Mouse (Mus musculus) megakaryocyte, adult 5-6 weeks (primary cell): ENCODE measurements around the gene Atp13a3. TPM values are rescaled to one million over a fixed set of nuclear protein-coding genes. Genes with fewer than 3 reads are reported as not detected.
"Not testable (repeated sequence)": the region's sequence is repeated elsewhere in the genome, so short reads cannot be mapped to it uniquely, and the experiment has no call there.

Experiments
- ATAC-seq: 2 replicates; pipeline ENCODE4 v1.8.0; 2016; ENCODE audit warnings: mild to moderate bottlenecking, inconsistent platforms; ENCODE audit not compliant: poor library complexity, severe bottlenecking
- total RNA-seq, 2 experiments: library from RNA; stranded (forward) in 1 of 2; stranded (reverse) in 1 of 2; fragments of 153-499, 151-499 nt in 1 of 2; fragments of 221-1000, 200-1000 nt in 1 of 2; gene quantifications; 2 replicates each; pipeline versions ENCODE4 v1.2.3 to v1.2.4; 2015 to 2017

The Atp13a3 gene
- total RNA-seq (2015) (101 and 107 TPM in 2 replicates), total RNA-seq (2017) (85.2 and 87.7 TPM in 2 replicates)

DNA sequence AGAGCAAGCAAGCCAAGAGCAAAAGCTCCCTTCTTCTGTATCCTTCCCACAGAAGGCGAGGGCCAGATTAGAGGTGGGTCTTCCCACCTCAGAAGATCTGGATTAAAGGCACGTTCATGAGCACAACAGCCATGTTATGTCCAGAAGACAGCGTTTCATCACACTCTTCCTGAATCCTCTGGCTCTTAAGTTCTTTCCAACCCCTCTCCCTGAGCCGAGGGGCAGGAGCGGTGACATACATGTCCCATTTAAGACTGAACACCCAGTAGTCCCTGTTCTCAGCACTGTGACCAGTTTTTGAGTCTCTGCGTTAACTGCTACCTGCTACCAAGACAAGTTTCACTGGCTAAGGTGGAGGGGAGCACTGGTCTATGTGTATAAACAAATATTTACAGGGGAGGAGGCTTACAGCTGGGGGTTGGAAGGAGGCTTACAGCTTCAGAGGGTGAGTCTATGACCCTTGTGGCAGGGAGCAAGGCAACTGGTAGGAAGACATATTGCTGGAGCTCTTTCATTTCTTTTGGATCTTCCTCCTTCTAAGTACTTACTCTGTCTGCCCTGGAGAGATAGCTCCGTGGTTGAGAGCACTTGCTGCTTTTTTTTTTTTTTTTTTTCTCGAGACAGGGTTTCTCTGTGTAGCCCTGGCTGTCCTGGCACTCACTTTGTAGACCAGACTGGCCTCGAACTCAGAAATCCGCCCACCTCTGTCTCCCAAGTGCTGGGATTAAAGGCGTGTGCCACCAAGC, at the start of gene Atp13a3:
Gene Atp13a3 (minus strand): TSS at position 51 of the 746 bp plus-strand sequence.
- ATAC-seq: no peak

DNA sequence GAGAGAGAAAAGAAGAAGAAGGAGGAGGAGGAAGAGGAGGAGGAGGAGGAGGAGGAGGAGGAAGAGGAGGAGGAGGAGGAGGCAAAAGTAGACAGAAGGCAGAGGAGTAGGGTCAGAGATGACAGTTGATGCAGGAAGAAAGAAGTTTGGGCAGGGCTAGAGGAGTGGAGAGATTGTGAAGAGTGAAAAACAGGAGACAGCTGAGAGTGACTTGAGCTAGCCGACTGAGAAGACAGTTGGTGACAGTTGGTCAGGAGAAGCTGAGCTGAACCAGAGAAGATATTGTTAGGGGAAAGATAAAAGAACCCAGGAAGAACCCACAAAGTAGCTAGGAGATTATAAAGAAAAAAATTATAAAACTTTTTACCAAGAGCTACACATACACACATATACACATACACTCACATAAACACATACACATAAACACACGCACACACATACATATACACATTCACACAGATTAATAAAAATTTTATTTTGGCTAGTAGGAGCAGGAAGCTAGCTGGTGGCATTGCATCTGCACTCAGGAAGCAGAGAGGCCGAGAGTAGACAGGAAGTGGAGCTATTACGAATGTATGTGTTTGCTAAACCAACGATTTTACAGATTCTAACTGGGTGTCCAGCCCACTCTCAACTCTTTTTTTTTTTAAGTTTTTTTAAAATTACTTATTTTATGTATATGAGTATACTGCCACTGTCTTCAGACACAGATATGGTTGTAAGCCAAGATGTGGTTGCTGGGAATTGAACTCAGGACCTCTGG, 47.6 kb upstream of the Atp13a3 start:
- ATAC-seq: peak; percentile 57

DNA sequence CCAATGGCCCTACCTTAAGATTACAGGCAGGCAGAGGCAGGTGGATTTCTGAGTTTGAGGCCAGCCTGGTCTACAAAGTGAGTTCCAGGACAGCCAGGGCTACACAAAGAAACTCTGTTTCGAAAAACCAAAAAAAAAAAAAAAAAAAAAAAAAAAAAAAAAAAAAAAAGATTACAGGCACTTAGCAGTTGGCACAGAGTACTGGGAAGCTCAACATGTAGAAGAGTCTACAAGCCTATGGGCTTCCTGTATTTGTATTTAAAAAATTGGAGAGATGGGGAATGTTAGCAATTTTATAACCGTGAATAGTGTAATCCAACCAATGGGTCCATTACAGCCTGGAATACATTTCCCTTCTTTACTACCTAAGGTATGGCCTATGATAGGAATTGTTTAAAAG, 45.4 kb upstream of the Atp13a3 start:
- ATAC-seq: not testable (repeated sequence)

DNA sequence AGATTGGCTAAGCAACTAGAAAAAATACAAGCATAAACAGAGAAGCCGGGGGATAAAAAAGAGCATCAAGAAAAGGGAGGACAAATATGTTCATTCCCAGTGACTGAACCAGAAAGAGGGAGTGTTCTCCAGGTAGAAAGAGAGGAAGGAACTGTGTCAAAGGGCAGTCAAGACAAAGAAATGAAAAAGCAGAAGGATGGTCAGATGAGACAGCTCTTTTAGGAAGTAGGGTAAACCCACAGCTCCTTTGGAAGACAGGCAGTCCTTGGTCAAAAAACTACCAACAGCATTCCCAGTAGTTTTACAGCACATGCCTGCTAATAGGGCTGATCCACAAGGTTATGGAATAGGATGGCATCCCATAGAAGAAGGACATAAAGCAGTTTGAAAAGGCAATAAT, 43.2 kb upstream of the Atp13a3 start:
- ATAC-seq: peak; percentile 62

DNA sequence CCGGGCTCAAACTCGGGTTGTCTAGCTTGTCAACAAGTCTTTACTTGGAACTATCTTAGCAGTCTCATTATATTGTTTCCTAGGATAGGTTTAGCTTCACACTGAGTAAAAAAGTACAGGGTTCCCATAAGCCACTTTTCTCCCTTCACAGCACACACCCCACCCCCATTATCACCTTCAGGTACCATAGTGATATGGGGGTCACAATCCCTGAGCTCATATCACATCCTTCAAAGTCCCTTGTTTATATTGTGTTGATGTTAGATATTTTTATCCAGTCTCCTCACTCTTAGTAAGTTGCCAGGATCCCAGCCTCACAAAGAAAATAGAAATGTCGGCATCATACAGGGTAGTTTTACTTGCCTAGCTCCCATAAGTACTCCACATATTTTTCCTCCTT, 42.4 kb upstream of the Atp13a3 start:
- no peak for ATAC-seq

DNA sequence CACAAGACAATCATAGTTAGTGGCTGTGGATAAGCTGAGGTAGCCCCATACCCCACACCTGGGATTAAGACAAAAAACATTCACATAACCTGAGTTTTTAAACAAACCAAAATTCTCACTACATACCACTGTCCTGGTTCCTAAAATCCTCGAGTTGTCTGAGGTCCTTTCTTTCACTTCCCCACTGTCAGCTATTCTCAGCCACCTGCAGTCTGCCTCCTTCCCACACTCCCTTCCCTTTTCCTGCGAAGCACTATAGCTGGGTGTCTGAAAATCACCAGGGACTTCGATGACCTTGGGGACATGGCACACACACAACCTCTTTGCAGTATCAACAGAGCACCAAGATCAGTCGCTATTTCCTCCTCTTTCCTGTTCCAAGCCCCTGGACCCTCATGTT, 41.9 kb upstream of the Atp13a3 start:
- ATAC-seq: peak; percentile 73

DNA sequence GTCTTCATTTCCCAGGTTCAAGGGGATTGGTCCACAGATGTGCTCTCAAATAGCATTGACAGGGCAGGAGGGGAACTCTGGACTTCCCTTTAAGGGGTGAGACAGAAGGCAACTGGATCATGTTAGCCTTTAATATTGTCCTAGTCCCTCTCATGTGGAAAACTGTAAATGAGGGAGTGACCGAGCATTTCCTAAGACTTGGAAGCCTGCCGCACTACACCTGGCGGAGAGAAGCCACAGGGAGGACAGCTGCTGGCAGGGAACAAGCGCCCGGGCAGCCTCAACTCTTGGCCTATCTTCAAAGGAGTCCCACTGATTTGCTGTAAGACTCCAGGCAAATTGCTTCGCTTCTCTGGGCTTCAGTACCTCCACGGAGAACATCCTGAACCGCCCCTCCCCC, 37.6 kb upstream of the Atp13a3 start:
- ATAC-seq: no peak

DNA sequence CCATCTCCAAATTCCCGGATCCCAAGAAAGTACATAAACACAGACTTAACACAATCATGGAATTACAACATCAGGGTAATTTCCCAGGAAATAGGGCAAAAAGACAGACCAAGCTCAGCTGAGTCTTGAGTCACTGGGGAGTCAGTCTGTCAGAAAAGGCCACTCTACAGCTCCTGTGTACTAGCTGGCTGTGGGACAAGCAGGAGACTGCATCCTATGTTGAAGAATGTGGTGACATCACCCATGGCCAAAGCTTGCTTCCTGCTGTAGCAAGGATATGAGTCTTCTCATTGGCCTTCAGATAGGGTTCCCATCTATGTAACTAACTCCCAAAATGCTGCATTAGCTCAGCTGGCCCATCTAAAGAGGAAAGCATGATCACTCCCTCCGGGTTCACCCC, 36.7 kb upstream of the Atp13a3 start:
- no peak for ATAC-seq

DNA sequence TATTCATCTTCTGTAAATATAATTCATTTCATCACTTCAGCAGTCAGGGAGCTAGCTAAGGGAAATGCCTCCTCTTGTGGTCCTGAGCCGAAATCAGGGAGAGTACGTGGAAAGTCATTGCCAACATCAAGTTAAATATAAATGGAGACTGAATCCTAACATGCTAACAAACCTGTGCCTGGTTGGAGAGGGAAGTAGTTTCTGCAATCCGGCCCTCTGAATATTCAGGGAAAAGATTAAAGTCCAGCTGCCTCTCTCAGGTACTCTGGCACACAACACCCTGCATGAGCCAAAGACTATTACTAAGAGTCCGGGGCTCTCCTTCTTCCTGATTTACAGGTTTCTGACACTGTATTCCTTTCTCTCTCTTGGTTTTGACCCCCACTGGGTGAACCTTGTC, 35.6 kb upstream of the Atp13a3 start:
- no peak for ATAC-seq

DNA sequence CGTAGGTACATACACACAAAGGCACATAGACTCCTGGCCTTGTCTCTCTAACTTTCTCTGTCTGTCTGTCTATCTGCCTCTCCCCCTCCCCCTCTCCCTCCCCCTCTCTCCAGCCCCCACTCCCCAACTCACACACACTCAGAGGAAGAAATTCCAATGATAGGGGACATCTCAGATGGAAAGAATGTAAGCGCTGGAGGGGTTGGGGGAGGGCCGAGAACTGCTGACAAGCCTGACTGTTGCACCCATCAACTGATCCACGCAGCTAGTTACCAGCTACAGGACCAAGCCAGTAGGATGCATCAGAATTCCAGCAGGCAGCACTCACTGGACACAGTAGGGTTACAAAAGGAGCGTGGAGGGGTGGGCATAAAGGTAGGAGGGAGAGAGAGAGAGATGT, 34.1 kb upstream of the Atp13a3 start:
- ATAC-seq: no peak

DNA sequence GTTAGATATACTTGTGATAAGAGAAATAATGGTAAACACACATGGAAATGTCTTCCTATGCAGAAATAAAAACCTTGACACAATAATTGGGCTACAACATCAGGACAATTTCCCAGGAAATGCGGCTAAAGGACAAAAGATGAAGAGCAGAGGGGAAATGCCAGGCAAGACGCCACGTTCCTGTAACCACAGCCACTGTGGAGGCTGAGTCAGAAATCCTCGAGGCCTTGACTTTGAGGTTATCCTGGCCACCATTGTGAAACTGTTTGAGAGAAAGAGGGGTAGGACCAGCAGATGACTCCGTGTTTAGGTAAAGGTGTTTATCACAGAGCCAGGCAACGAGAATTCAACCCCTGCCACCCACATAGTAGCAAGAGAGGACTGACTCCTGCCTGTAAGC, 33.6 kb upstream of the Atp13a3 start:
- no peak for ATAC-seq

DNA sequence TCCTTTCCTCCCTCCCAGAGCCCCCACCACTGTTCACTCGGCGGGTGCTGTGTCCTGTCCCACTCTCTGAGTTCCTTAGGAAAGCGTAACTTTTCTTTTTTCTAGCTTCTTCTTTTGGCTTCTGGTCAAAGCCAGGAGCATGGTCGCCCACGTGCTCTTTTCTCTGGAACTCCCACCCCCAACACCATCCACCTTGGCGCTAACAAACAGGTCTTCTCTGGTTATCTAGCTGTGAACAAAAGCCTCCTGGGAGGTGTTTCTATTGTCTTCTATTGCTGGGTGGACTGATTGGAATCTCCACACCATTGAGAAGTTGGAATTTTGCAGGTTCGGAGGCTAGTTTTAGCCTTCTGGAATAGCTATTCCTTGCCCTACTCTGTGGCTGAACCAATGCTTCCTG, 30.5 kb upstream of the Atp13a3 start:
- no peak for ATAC-seq

DNA sequence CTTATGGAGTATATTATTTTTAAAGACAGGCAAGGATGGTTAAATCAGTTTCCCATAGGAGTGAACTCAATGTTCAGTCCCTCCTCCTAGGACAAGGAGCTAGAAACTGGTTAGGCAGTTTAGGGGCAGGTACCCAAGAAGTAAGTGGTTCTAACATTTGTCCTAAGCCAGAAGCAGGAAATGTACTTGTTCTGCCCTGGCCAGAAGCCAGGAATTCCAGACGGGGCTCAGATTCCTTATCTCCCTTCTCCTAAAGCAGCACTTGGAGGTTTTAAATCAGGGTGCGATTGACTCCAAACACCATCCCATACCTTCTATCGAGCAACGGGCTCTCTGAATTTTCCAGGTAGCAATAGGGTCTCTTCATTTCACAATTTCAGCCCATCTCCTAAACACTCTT, 29.6 kb upstream of the Atp13a3 start:
- no peak for ATAC-seq

DNA sequence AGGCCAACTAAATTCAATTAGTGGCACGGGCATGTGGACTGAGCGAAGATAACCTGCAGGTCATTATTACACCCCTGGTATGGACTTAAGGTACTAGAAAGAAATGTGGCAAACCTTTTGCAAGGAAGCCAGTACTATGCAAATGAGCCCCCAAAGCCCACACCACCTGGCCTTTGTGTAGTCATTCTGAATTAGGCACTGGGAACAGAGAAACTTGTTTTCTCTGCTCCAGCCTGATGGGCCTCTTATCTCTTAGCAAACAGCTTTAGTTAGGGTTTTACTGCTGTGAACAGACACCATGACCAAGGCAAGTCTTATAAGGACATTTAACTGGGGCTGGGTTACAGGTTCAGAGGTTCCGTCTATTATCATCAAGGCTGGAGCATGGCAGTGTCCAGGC, 27.4 kb upstream of the Atp13a3 start:
- no peak for ATAC-seq

DNA sequence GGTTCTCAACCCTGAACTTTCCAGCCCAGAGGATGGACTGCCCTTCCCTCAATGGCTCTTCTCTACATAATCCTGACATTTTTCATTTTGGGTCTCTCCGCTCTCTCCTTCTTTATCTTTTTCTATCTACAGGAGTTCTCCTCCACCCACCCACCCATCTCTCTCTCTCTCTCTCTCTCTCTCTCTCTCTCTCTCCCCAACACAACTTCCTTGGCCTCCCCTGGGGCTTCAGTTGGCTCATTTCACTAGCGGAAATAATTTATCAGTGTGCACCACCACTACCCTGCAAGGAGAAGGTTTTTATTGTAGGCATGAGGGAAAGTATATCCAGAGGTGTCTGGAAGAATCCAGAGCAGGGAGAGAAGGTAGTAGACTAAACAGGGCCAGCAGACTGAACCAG, 26.3 kb upstream of the Atp13a3 start:
- ATAC-seq: no peak

DNA sequence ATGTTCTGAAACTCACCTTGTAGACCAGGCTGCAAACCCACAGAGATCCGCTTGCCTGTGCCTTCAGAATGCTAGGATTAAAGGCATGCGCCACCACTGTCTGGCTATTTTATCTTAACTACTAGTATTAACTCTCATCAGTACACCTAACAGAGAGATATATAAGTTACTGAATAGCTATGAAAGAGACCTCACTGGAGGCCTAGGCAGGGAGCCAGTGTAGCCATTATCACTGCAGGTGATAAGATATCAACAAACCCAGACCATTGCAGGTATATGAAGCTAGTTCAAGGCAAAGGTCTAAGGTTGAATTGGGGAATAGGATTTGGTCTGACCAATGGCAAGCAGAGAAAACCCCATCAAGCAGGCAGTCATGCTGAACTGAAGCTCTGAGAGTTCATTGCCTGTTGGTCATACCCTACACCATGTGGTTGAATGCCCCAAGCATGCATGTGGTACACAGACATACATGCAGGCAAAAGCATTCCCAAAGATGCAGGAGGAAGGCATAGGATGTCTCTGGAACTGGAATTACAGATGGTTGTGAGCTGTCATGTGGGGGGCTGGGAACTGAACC, 24.8 kb upstream of the Atp13a3 start:
- no peak for ATAC-seq

DNA sequence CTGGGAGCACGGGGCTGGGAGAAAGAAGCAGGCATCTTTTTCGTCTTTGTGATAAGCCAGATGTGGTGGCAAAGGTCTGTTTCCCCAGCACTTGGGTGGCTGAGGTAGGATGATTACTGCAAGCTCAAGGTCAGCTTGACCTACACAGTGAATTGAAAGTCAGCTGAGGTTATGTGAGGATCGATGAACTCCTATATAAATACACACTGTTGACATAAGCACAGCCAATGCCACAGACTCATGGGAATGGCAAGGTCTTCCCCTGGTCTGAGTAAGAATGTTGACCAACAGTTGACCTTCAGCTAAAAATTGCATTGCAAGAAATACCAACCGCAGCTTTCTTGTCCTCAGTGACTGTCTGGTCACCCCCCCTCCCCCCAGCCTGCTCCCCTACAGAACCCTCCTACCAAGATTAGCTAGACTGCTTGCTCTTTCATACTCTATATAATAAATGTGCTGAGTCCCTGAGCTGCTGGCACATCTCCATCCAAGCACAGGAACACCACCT, 23.0 kb upstream of the Atp13a3 start:
- ATAC-seq: no peak

DNA sequence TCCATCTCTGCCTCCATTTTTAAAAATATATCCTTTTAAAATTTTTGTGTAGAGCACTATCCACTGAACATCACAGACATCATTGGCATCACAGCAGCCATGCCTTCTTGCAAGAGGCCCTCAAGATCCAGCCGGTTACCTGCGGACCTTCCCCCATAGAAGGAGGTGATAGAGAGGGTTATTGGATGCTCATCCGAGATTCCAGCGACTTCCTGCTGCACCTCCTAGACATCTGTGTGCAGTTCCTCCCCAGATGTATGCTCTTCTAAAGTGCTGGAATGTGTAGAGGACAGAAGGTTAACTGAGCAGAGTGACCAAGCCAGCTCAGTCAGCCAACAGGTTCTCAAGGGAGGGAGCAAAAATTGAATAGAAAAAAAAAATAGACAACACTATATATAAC, 21.7 kb upstream of the Atp13a3 start:
- no peak for ATAC-seq

DNA sequence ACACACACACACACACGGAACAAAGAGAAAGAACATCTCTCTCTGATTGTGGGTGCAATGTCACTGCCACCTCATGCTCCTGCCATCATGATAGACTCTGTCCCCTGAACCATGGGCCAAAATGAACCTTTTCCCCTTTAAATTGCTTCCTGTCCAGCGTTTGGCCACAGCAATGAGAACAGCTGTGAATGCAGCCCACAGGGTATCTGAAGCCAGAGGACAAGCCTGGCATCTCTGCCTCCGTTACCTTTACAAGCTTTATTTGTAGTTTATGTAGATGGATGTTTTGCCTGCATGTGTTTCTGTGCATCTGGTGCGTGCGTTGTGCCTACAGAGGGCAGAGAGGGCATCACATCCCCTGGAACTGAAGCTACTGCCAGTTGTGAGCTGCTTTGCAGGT, 21.2 kb upstream of the Atp13a3 start:
- ATAC-seq: no peak

DNA sequence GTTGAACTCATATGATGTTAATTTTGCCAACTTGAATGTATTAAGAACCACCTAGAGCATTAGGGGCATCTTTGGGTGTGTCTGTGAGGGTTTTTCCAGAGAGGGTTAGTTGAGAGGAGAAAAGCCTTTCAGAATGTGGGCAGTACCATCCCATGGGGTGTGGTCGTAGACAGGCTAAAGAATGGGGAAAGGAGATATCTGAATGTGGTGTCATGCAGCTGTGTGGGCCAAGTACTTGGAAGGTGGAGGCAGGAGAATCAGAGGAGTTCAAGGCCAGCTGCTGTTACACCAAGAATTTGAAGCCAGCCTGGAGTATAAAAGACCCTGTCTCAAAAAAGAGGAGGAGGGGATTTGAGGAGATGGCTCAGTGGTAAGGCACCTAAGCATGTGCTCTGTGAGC, 20.2 kb upstream of the Atp13a3 start:
- ATAC-seq: no peak

DNA sequence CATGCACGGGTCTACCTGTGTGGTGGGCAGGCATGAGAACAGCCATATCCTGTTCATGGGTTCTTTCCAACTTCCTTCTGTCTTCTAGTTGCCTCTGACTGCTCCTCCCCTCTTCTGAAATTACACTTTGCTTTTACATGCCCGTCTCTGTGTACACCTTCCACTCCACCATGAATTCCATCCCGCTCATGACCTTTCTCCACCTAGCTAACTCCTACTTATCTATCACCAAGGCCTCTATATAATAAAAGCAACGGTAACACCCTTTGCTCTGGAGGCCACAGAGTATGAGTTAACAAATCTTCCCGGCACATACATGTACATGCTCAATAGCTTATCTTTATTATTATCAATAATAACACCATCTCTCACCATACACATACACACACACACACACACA, 18.3 kb upstream of the Atp13a3 start:
- ATAC-seq: no peak

DNA sequence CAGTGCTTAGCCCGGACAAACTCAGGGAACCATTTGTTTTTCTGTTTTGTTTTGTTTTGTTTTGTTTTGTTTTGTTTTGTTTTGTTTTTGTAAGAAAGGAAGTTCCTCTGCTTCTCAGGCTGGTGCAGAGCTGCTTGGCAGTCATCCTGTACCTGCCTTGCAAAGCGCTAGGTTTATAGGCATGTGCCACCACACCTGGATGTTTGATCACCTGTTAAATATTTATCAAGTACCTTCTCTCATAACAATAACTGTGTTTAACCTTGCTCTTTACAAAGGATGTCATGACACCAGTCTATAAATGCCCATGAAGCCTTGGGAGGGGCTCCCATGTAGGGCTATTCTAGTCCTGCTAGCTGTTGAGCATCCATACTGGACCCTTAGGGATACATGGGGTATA, 10.9 kb upstream of the Atp13a3 start:
- no peak for ATAC-seq
